Mouse (Mus musculus): ENCODE data around the gene 4930523C07Rik.

GRCm38 (mm10) chr1:160086651-160087050 is 42.5 kb downstream of the 4930523C07Rik start:
- TF ChIP-seq CTCF (IDR thresholded peaks at IDR 0.05; ENCODE audit: low read depth) = no peak
- no peak for TF ChIP-seq EP300 (IDR thresholded peaks at IDR 0.05; ENCODE audit: low read depth)
